Mouse (Mus musculus) 3134 (cell line): ENCODE measurements around the gene Rad51.
A peak's percentile ranks its signal among the peaks of the same experiment; 100 is the strongest.

Source experiments
- DNase-seq: peaks from one replicate; pipeline ENCODE4 v3.0.0-alpha.2; 2011; ENCODE audit warnings: low spot score; ENCODE audit not compliant: insufficient read length; ENCODE audit errors: extremely low read depth

Gene Rad51

GRCm38 (mm10) chr2:119112438-119113112 is at the start of gene Rad51:
Gene Rad51, plus strand, starts transcription at chr2:119112793.
- peak; percentile 89 for DNase-seq

DNA sequence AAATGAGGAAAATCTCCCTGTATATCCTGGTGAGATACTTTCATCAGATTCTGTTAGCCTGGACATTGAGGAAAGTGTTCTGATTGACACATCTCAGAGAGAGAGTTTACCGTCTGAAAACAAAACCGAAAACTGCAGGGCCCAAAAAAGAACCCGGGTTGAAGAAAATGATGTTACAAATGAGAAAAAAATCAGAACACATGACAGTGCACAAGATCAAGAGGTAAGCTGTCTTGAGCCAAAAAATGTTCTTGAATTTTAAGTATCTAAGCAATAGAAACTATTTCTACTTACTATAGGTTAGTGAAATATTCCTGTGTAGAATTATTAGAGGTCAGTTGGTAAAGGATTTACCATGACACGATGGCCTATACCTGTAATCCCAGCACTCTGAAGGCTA is 40.2 kb upstream of the Rad51 start:
- DNase-seq, result no peak

DNA sequence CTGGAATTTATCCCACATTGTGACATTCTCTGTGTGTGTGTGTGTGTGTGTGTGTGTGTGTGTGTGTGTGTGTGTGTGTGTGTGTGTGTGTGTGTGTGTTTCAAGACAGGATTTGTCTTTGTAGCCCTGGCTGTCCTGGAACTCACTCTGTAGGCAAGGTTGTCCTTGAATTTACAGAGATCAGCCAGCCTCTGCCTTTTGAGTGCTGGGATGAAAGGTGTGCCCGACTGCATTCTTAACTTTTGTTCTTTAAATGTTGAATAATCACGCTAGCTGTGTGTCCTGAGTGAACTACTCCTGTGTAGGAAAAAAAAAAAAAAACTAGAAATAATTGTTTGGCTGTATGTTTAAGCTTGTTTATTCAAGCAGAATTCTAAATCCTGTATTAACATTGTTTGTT is 26.4 kb upstream of the Rad51 start:
- DNase-seq, result no peak

DNA sequence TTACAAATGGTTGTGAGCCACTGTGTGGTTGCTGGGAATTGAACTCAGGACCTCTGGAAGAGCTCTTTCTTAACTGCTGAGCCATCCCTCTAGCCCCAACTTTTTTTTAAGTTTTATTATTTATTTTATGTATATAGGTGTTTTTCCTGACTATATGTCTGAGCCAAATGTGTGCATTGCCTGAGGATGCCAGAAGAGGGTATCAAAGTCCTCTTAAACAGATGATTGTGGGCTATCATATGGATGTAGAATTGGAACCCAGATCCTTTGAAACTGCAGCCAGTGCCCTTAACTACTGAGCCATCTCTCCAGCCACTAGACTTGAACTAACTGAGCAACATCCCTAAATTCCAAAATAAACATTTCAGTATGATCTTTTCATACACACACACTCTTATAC is 11.0 kb upstream of the Rad51 start:
- no peak for DNase-seq

GRCm38 (mm10) chr2:119106583-119106982 is 6.0 kb upstream of the Rad51 start:
- no peak for DNase-seq

GRCm38 (mm10) chr2:119108554-119108953 is 4.0 kb upstream of the Rad51 start:
- DNase-seq, result no peak

GRCm38 (mm10) chr2:119111060-119111459 is 1.5 kb upstream of the Rad51 start:
- no peak for DNase-seq

- DNase-seq, result peak; percentile 30
These were observed 730 bp downstream of the Rad51 start for GRCm38 (mm10) chr2:119113121-119113925.

DNA sequence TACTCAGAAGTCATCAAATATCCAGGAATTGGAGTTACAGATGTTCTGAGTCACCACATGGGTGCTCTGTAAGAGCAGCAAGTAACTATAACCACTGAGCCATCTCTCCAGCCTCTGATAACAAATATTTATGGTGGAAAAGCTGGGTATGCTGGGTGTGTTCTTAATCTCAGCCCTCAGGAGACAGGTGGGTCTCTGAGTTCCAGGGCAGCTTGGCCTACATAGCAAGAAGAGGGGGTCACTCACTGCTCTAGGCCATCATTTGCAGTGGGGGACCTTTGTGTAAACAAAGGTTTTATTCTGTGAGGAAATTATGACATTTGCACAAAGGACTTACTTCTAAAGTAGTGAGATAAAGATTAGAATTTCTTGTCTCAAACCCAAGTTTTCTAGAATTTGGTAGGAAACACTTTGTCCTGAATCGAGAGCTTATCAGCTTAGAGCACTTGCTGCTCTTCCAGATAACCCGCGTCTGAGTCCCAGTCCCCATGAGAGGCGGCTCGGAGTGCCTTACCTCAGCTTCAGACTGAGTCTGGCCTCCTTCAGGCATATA is 23.8 kb downstream of the Rad51 start:
- DNase-seq, result no peak

- DNase-seq, result no peak
These were observed 32.6 kb downstream of the Rad51 start for GRCm38 (mm10) chr2:119145199-119145598.

GRCm38 (mm10) chr2:119146435-119146834 is 33.8 kb downstream of the Rad51 start:
- no peak for DNase-seq

- no peak for DNase-seq
These were observed 34.6 kb downstream of the Rad51 start for GRCm38 (mm10) chr2:119147160-119147678.

DNA sequence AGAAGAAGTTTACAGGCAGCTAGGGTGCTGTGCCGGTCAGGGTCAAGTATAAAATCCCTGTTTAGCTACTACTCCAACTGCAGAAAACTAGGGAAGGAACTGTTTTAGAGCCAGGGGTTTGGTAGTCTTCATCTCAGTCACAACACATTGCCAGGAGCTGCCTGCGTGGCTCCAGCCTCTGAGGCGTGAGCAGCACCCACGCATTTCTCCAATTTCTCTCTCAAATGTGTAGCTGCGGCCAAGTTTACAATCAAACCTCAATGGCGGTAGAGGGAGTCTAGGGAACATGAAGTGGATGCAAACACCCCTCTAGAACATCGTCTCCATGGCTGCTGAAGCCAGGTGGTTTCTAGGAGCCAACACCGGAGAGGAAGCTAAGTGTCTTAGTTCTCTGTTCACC is 35.2 kb downstream of the Rad51 start:
- no peak for DNase-seq

DNA sequence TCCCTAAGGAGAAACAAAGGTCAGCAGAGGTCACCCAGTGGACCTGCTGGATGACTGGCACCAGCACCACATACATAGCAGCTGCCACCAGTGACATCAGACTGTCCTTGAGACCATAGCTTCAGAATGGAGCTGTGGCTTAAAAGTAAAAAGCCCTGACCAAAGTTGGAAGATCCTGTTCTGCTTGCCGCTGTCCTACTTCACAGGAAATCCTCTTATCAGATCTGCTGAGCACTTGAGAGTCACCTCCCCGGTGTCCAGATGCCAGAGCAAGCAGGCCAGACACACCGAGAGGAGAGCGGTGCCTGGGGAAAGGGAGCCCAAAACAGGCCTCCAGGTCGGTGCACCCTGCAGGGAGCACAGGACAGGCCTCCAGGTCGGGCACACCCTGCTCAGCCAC is 39.7 kb downstream of the Rad51 start:
- no peak for DNase-seq

DNA sequence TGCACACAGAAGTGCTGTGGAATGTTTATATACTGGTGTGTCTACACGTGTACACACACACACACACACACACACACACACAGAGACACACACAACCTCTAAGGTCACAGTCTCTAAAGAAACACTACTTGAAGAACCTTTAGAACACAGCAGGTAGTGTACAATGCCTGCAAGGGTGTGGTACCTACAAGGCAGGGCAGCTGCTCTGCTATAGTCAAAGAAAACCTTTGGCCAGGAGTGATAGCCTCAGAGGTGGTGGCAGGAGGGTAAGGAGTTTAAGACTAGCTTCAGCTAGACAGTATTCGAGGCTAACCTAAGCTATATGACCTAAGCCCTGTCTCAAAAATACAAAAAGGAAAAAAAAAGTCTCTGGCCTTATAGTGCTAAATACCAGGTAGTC is 42.1 kb downstream of the Rad51 start:
- no peak for DNase-seq

GRCm38 (mm10) chr2:119155388-119155787 is 42.8 kb downstream of the Rad51 start:
- no peak for DNase-seq

DNA sequence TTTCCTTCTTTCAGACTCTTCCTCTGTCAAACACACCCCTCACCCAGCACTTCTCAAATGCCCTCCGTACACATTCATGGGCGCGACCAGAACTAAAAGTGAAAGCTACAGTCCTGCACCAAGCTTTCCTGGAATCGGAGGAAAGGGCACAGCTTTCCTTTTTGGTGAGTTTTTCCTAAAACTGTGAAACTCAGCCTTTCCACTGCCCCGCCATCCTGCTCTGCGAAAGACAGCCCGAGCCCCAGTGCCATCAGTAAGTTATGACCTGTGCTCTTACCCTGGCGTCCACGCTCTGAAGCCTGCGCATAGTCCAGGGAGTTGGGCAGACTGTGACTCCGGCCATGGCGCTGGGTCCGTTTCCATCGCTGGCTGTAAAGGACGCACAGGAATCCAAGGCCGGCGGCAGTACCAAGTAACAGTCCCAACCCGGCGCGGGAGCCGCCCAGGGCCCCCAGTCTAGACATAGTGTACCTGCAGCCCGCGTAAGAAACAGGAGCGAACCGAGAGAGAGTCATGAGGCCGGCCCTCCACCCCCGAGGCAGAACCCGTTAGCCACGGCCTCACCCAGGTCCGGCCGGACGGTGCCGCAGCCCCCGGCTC is 43.6 kb downstream of the Rad51 start:
- no peak for DNase-seq

DNA sequence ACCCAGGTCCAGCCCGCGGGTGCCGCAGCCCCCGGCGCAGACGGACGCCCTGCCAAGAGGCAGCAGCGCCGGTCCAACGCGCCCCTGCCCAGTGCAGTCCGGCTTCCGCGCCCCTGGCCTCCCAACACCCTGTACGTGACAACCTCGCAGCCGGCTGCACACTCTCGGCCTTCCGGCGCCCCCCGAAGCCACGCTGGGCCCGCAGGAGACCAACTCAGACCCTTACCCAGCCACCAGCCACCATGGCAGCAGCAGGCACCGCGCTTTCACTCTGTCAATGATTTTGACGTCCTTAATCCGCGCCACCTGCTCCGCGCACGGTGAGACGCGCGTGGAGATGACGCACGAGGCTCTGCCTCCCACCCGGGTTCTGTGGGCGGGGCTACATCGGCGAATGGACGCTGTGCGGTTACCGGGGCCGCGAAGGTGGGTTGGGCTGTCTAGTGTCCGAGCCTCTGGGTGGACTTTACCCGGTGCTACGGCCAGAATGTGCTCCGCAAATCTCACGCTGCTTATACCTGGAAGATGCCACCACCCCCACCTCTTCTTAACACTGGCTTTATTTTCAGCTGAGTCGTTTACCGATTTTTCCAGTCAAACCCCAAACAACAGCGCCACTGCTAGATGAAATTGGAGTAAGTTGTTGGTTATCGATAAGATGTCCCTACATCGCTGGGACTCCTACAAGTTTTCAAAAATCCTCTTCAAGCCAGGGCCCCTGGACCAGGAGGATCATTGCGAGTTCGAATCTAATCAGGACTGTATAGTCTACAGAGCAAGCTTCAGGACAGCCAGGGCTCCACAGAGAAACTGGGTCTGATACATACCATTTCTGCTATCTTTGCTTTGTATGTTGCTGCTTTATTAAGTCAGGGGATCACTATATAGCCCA is 44.3 kb downstream of the Rad51 start, which contains the start of gene Rmdn3:
Gene Rmdn3, minus strand, starts transcription at position 354 of the 892 bp plus-strand sequence.
- peak; percentile 91 for DNase-seq

DNA sequence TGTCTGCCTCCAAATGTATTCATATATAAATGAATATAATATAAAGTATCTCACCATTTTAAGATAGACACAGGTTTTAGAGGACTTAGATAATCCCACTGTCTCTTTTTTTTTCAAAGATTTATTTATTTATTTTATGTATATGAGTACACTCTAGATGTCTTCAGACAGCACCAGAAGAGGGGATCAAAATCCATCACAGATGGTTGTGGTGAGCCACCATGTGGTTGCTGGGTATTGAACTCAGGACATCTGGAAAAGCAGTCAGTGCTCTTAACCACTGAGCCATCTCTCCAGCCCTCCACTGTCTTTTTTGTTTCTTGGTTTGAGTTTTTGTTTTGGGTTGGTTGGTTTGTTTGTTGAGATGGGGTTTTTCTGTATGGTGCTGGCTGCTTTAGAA is 45.2 kb downstream of the Rad51 start:
- DNase-seq, result no peak

DNA sequence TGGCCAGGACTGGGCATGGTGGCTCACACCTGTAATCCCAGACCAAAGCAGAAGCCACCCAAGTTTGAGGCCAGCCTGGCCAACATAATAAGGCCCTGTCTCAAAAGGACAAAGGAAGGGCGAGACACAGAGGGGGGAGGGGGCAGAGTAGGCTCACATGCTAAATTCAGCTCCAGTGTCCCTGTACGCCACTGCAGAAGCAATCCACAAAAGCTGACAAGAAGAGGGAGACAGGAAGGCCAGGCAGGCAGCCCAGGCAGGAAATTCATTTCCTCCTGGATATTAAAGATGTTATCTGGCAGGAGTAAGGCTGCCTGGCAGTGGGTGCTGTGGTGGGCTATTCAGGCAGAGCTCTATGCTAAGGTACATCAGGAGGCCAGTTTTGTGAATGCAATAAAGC is 48.7 kb downstream of the Rad51 start:
- no peak for DNase-seq
